Mouse (Mus musculus) cerebellum, adult 2 months (tissue): ENCODE measurements around the gene Edaradd.

Experiments used
- CTCF ChIP-seq: fragments of 200-500 bp; IDR thresholded peaks from 2 replicates; pipeline ENCODE4 v1.5.1; 2011; ENCODE audit warnings: low read depth, mild to moderate bottlenecking, control low read depth, low read length, moderate library complexity, borderline replicate concordance; ENCODE audit not compliant: insufficient read depth
- POLR2A ChIP-seq: fragments of 200-500 bp; IDR thresholded peaks from 2 replicates; pipeline ENCODE4 v1.6.1; 2011; ENCODE audit warnings: low read length, control low read depth, borderline replicate concordance; ENCODE audit not compliant: insufficient read depth

- TF ChIP-seq CTCF (no peak), POLR2A (no peak)
Measured at GRCm38 (mm10) chr13:12454686-12455390, 65.4 kb downstream of the Edaradd start.
